Mouse (Mus musculus) liver, embryonic 11.5 days (tissue): ENCODE measurements at regions not wholly inside any gene's neighbourhood (a gene's known extent, or its start where the extent isn't known, plus 50 kb on each side); places are given as distances from the start of the nearest gene placed in this dataset.

Source experiments
- ATAC-seq: fragments of 200-750 bp; cut with Nextera tagmentation; replicated peaks from 2 replicates; pipeline ENCODE4 v1.8.0; 2017; ENCODE audit warnings: moderate number of reproducible peaks, mild to moderate bottlenecking, moderate TSS enrichment, moderate library complexity; ENCODE audit not compliant: low FRiP score
- DNase-seq: peaks from one replicate; pipeline ENCODE4 v3.0.0-alpha.2; 2017; ENCODE audit warnings: low spot score
- H3K27ac ChIP-seq: fragments of 300-500 bp; sonication (generic); 2 replicates; pipeline ENCODE4 v1.5.1; 2014; ENCODE audit warnings: mild to moderate bottlenecking, low read depth, low read length, control low read depth
- H3K27me3 ChIP-seq: fragments of 300-500 bp; sonication (generic); replicated peaks from 2 replicates; pipeline ENCODE4 v1.6.1; 2014; ENCODE audit warnings: low read length, mixed read lengths; ENCODE audit not compliant: control insufficient read depth, insufficient read depth
- H3K36me3 ChIP-seq: fragments of 300-500 bp; sonication (generic); 2 replicates; pipeline ENCODE4 v1.6.1; 2014; ENCODE audit warnings: mild to moderate bottlenecking, low read length, moderate library complexity, mixed read lengths; ENCODE audit not compliant: control insufficient read depth, insufficient read depth
- H3K4me1 ChIP-seq: fragments of 300-500 bp; sonication (generic); replicated peaks from 2 replicates; pipeline ENCODE4 v1.6.1; 2014; ENCODE audit warnings: low read length, mixed read lengths; ENCODE audit not compliant: control insufficient read depth, insufficient read depth
- H3K4me2 ChIP-seq: fragments of 300-500 bp; sonication (generic); 2 replicates; pipeline ENCODE4 v1.6.1; 2014; ENCODE audit warnings: mild to moderate bottlenecking, control low read depth, moderate library complexity
- H3K4me3 ChIP-seq: fragments of 300-500 bp; sonication (generic); 2 replicates; pipeline ENCODE4 v1.5.1; 2014; ENCODE audit warnings: low read depth, low read length, control low read depth
- H3K9ac ChIP-seq: fragments of 300-500 bp; sonication (generic); 2 replicates; pipeline ENCODE4 v1.6.1; 2014; ENCODE audit warnings: low read depth, low read length, control low read depth
- H3K9me3 ChIP-seq: fragments of 300-500 bp; sonication (generic); 2 replicates; pipeline ENCODE4 v1.6.1; 2016; ENCODE audit warnings: low read length, inconsistent platforms, mixed read lengths; ENCODE audit not compliant: control insufficient read depth
- WGBS: fragments of 180-500 bp; shearing (Covaris S2); extraction: QIAGEN DNeasy Blood & Tissue Kit; methylation state at CpG from one replicate; pipeline ENCODE4 v1.1.7; 2014; 5-methylcytosine and 5-hydroxymethylcytosine counted together

DNA sequence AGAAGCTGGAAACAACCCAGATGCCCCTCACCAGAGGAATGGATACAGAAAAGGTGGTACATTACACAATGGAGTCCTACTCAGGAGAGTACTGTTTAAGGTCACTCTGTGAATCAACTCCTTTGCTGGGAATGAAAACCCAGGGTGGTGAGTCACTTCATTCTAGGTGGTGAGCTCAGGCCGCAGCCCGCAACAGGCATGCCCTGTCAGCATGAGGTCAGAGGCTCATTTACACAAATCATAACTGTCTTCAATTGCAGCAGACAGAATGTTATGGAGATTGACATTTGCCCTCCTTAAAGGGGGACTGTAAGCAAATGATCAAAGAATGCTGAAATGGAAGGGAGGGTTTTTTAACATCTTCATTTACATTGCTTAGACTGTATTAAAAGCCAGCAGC, 405.1 kb downstream of the Gja1 start:
- no peak overlapping the region for H3K4me3 ChIP-seq
- no peaks in the 10 kb centered on the region for H3K9me3 ChIP-seq
- no peak overlapping the region for H3K4me2 ChIP-seq
- H3K27ac ChIP-seq, result no peak overlapping the region
- H3K27me3 ChIP-seq, result no peaks in the 10 kb centered on the region
- no peak overlapping the region for H3K9ac ChIP-seq
- ATAC-seq, result no peak
- no peaks in the 10 kb centered on the region for H3K4me1 ChIP-seq
- H3K36me3 ChIP-seq, result no peaks in the 10 kb centered on the region
- 75% methylated on average over 2 of the region's 2 CpGs for WGBS
- no peak for DNase-seq

DNA sequence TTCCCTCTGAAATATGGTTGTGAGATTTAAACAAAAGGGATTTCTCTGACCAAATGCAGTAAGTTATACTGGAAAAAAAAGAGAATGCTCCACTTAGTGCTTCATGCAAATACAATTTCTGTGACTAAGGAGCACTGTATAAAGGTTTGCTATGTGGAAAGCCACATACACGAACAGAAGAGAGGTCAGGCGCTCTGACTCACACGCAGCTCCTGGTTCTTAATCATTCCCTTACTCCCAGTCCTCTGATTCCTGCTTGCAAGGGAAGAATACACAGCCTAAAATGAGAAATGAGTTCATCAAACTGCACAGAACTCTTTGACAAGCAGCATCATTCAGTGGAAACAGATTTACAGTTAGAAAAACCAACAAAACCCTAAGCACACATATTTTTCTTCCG, 406.8 kb downstream of the Gja1 start:
- DNase-seq (no peak), ATAC-seq (no peak)
- 79% methylated on average over 4 of the region's 4 CpGs for WGBS

GRCm38 (mm10) chr10:56788081-56788480, 411.0 kb downstream of the Gja1 start:
- no peaks in the 10 kb centered on the region for H3K36me3 ChIP-seq
- ATAC-seq (no peak), DNase-seq (no peak)
- no peak overlapping the region for H3K4me3 ChIP-seq
- no peak overlapping the region for H3K27ac ChIP-seq
- no peaks in the 10 kb centered on the region for H3K9me3 ChIP-seq
- no peak overlapping the region for H3K9ac ChIP-seq
- H3K27me3 ChIP-seq, result no peaks in the 10 kb centered on the region
- H3K4me2 ChIP-seq, result no peak overlapping the region
- no peaks in the 10 kb centered on the region for H3K4me1 ChIP-seq
- 73% methylated on average over 4 of the region's 4 CpGs for WGBS

More for the DNA sequence above, 406.8 kb downstream of the Gja1 start:
- H3K4me3 ChIP-seq, result no peak overlapping the region
- no peak overlapping the region for H3K4me2 ChIP-seq
- H3K36me3 ChIP-seq, result no peaks in the 10 kb centered on the region
- no peak overlapping the region for H3K9ac ChIP-seq
- H3K27me3 ChIP-seq, result no peaks in the 10 kb centered on the region
- no peaks in the 10 kb centered on the region for H3K4me1 ChIP-seq
- H3K9me3 ChIP-seq, result no peaks in the 10 kb centered on the region
- H3K27ac ChIP-seq, result no peak overlapping the region

DNA sequence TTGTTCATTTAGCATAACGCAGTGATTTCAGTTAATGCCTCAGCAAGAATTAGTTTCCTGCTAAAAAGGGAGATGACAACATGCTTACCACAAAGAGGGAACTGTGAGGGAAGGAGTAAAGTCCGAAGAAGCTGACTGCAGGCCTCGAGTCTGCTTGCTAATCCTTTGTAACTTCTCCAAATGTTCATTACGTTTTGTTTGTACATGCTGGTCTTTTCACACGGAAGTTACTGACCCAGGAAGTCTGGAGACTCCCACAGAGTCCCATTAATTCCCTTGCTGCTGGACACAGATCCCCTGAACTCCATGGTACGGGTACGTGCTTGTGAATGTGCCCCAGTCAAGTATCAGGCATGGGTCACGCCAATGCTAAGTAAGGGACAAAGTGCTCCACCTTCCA, 415.9 kb downstream of the Gja1 start:
- ATAC-seq, result no peak
- H3K4me3 ChIP-seq, result no peak overlapping the region
- H3K27me3 ChIP-seq, result no peaks in the 10 kb centered on the region
- no peak overlapping the region for H3K27ac ChIP-seq
- no peaks in the 10 kb centered on the region for H3K36me3 ChIP-seq
- 61% methylated on average over 8 of the region's 8 CpGs for WGBS
- no peak for DNase-seq
- no peaks in the 10 kb centered on the region for H3K4me1 ChIP-seq
- H3K9ac ChIP-seq, result no peak overlapping the region
- no peak overlapping the region for H3K4me2 ChIP-seq
- no peaks in the 10 kb centered on the region for H3K9me3 ChIP-seq

DNA sequence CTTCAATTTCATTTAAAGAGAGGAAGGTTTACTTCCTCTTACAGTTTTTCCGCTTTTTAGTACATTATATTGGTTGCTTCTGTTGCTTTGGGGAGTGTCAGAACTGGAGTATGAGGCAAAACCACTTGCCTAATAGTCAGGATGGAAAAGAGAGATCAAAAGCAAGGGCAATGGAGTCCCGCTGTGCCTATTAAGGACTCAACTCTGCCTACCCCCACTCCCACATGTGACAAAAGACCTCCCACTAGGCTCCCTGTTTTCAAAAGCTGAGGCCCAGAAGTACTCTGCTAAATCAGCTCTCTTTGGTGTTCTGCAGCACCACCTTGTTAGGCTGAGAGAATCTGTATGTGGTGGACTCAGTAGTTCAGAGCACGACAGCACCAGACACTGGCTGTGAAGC, 418.3 kb downstream of the Gja1 start:
- DNase-seq (no peak), ATAC-seq (no peak)
- Histone ChIP-seq H3K4me2 (no peak overlapping the region), H3K27ac (no peak overlapping the region), H3K27me3 (no peaks in the 10 kb centered on the region), H3K9ac (no peak overlapping the region), H3K36me3 (no peaks in the 10 kb centered on the region), H3K4me3 (no peak overlapping the region), H3K4me1 (no peaks in the 10 kb centered on the region), H3K9me3 (no peaks in the 10 kb centered on the region)
- 58% methylated on average over 3 of the region's 3 CpGs for WGBS

DNA sequence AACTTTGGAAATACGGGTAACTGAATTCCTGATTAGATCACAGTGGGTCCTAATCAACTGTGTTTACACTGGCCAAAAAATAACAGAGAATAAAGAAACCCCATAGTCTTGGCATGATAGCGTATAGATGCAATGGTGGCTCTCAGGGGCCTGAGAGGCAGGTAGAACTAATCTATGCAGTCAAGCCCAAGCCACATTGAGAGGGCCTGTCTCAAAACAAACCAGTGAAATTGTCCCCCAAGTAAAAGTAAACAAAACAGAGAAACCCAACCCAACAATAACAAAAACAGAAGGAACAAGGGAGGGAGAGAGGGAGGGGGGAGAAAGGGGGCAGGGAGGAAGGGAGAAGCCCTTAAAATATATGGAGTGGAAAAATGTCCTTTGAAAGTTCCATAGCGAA, 422.2 kb downstream of the Gja1 start:
- ATAC-seq (no peak), DNase-seq (no peak)
- no peaks in the 10 kb centered on the region for H3K4me1 ChIP-seq
- WGBS, result 78% methylated on average over 3 of the region's 3 CpGs
- no peak overlapping the region for H3K9ac ChIP-seq
- H3K36me3 ChIP-seq, result no peaks in the 10 kb centered on the region
- no peak overlapping the region for H3K4me3 ChIP-seq
- no peak overlapping the region for H3K27ac ChIP-seq
- H3K27me3 ChIP-seq, result no peaks in the 10 kb centered on the region
- no peak overlapping the region for H3K4me2 ChIP-seq
- H3K9me3 ChIP-seq, result no peaks in the 10 kb centered on the region

DNA sequence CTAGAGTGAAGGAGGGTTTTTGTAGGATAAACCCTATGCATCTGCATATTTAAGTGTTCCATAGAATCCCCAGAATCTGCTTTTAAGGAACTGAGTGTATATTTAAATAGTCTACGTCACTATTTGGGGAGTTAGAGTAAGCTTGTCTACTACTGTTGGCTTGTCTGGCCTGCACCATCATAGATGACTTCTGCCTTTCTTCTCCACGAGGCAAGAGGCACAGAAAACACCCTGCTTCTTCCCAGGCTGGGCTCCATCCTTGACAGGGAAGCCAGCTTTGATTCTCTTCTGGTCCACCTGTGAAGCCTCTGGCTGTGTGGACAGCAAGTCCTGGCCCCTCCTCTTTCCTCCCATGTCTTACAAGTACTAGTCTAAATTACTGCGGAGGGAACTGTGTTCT, 422.6 kb downstream of the Gja1 start:
- WGBS, result 53% methylated on average over 3 of the region's 3 CpGs
- no peak overlapping the region for H3K4me3 ChIP-seq
- no peak overlapping the region for H3K4me2 ChIP-seq

DNA sequence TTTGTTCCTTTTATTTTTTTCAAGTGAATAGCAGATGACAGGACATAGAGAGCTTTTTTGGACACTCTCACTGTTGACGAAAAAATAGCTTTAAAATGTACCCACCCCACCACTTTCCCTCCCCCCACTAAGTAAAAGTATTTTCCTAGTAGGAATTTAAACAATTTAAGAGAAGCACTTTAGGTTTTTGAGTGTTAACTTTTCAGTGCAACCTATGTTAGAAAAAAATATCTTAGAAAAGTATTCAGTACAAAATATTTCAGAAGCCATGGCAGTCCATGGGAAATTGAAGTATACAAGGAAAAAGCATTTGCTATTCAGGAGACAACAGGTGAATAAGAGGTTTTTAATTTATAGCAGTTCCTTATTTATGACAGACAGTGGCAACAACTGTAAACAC, 431.9 kb downstream of the Gja1 start:
- H3K4me2 ChIP-seq, result no peak overlapping the region
- 80% methylated on average over 1 of the region's 1 CpGs for WGBS
- no peak overlapping the region for H3K9ac ChIP-seq
- no peak for ATAC-seq
- no peak overlapping the region for H3K27ac ChIP-seq
- no peaks in the 10 kb centered on the region for H3K4me1 ChIP-seq
- no peaks in the 10 kb centered on the region for H3K36me3 ChIP-seq
- H3K9me3 ChIP-seq, result no peaks in the 10 kb centered on the region
- DNase-seq, result no peak
- no peak overlapping the region for H3K4me3 ChIP-seq
- no peaks in the 10 kb centered on the region for H3K27me3 ChIP-seq

More for the DNA sequence above, 422.6 kb downstream of the Gja1 start:
- Histone ChIP-seq H3K27me3 (no peaks in the 10 kb centered on the region), H3K9me3 (no peaks in the 10 kb centered on the region), H3K36me3 (no peaks in the 10 kb centered on the region), H3K27ac (no peak overlapping the region), H3K9ac (no peak overlapping the region), H3K4me1 (no peaks in the 10 kb centered on the region)
- ATAC-seq, result no peak
- no peak for DNase-seq

- Histone ChIP-seq H3K4me2 (no peak overlapping the region), H3K27me3 (no peaks in the 10 kb centered on the region), H3K9ac (no peak overlapping the region), H3K9me3 (no peaks in the 10 kb centered on the region), H3K36me3 (no peaks in the 10 kb centered on the region), H3K4me3 (no peak overlapping the region), H3K27ac (no peak overlapping the region), H3K4me1 (no peaks in the 10 kb centered on the region)
- DNase-seq, result no peak
- WGBS, result 67% methylated on average over 5 of the region's 5 CpGs
- ATAC-seq, result no peak
Observed at GRCm38 (mm10) chr10:56822158-56822557, 445.0 kb downstream of the Gja1 start.
